ENCODE assay signal across 21 mouse cellular contexts in genomic region chr4:116352919-116353318, GRCm38 (mm10).
DNase-seq lines count a peak whose midpoint lies in the region; ATAC-seq and TF ChIP-seq lines count a peak whose summit lies in the region.
"Had no signal": no experiment of that assay in that cellular context is flagged by ENCODE, and none has a peak within 500 bp of the region (broad histone marks: within the 10 kb centered on the region; RNA-seq: fewer than 3 reads in every experiment).

No protein-coding gene starts in this region.

- H3K27ac ChIP-seq in heart, embryonic 15.5 days: 0 out of 2 replicates have a peak overlapping the region, but pooled peaks have one; percentile 0
- no peak overlapping the region for H3K27ac ChIP-seq in heart, embryonic 12.5 days (ENCODE audit: poor library complexity, severe bottlenecking)
- peak overlapping the region; percentile 63 for H3K27ac ChIP-seq in intestine, postnatal 0 days (ENCODE audit: low read depth, low read length)
- H3K27ac ChIP-seq in intestine, embryonic 15.5 days: no peak overlapping the region
- no peak overlapping the region for H3K27ac ChIP-seq in liver, postnatal 0 days (ENCODE audit: low read depth)
- H3K27ac ChIP-seq: embryonic facial prominence, embryonic 13.5 days; embryonic facial prominence, embryonic 15.5 days; forebrain, embryonic 13.5 days; forebrain, embryonic 15.5 days had no signal

- TF ChIP-seq CTCF in intestine, postnatal 0 days (IDR thresholded peaks at IDR 0.05; ENCODE audit: low read depth): no peak
- TF ChIP-seq CTCF in liver, postnatal 0 days (IDR thresholded peaks at IDR 0.05; ENCODE audit: low read depth): no peak

- TF ChIP-seq EP300 in liver, postnatal 0 days (IDR thresholded peaks at IDR 0.05; ENCODE audit: low read depth): no peak

- no peaks in the 10 kb centered on the region for H3K27me3 ChIP-seq in heart, embryonic 15.5 days
- H3K27me3 ChIP-seq in heart, embryonic 12.5 days (replicated peaks): no peaks in the 10 kb centered on the region
- no peaks in the 10 kb centered on the region for H3K27me3 ChIP-seq in intestine, postnatal 0 days (replicated peaks; ENCODE audit: control insufficient read depth, insufficient read depth, low read length)
- H3K27me3 ChIP-seq in intestine, embryonic 15.5 days (replicated peaks): no peaks in the 10 kb centered on the region
- H3K27me3 ChIP-seq in liver, postnatal 0 days (ENCODE audit: insufficient read depth, low read length): no peaks in the 10 kb centered on the region
- H3K27me3 ChIP-seq: embryonic facial prominence, embryonic 13.5 days; embryonic facial prominence, embryonic 15.5 days; forebrain, embryonic 13.5 days; forebrain, embryonic 15.5 days had no signal

- H3K9me3 ChIP-seq in heart, embryonic 15.5 days (replicated peaks): no peaks in the 10 kb centered on the region
- H3K9me3 ChIP-seq in heart, embryonic 12.5 days (replicated peaks): no peaks in the 10 kb centered on the region
- no peaks in the 10 kb centered on the region for H3K9me3 ChIP-seq in intestine, postnatal 0 days (ENCODE audit: control insufficient read depth)
- no peaks in the 10 kb centered on the region for H3K9me3 ChIP-seq in intestine, embryonic 15.5 days
- no peaks in the 10 kb centered on the region for H3K9me3 ChIP-seq in liver, postnatal 0 days (ENCODE audit: low read length)
- H3K9me3 ChIP-seq: embryonic facial prominence, embryonic 13.5 days; embryonic facial prominence, embryonic 15.5 days; forebrain, embryonic 13.5 days; forebrain, embryonic 15.5 days had no signal

- H3K4me3 ChIP-seq in heart, embryonic 15.5 days: no peak overlapping the region
- H3K4me3 ChIP-seq in heart, embryonic 12.5 days: no peak overlapping the region
- no peak overlapping the region for H3K4me3 ChIP-seq in intestine, postnatal 0 days (ENCODE audit: low read depth, low read length)
- no peak overlapping the region for H3K4me3 ChIP-seq in intestine, embryonic 15.5 days (replicated peaks)
- H3K4me3 ChIP-seq in liver, postnatal 0 days (ENCODE audit: low read depth, low read length): no peak overlapping the region
- H3K4me3 ChIP-seq: embryonic facial prominence, embryonic 13.5 days; embryonic facial prominence, embryonic 15.5 days; erythroblast, embryonic 14.5 days; forebrain, embryonic 13.5 days; forebrain, embryonic 15.5 days had no signal

- no peak for ATAC-seq in heart, embryonic 15.5 days (replicated peaks; ENCODE audit: insufficient number of reproducible peaks, insufficient read depth, low FRiP score, low read depth)
- ATAC-seq in heart, embryonic 12.5 days (ENCODE audit: insufficient number of reproducible peaks, low FRiP score): no peak
- peak; percentile 60 for ATAC-seq in intestine, postnatal 0 days
- ATAC-seq in intestine, embryonic 15.5 days: no peak
- ATAC-seq in liver, postnatal 0 days: no peak
- ATAC-seq: forebrain, embryonic 13.5 days; forebrain, embryonic 15.5 days had no signal

- no peak overlapping the region for H3K4me2 ChIP-seq in heart, embryonic 15.5 days
- no peak overlapping the region for H3K4me2 ChIP-seq in heart, embryonic 12.5 days
- peak overlapping the region; percentile 37; the same call in 1 of the 2 replicates for H3K4me2 ChIP-seq in intestine, postnatal 0 days (replicated peaks; ENCODE audit: low read depth)
- no peak overlapping the region for H3K4me2 ChIP-seq in intestine, embryonic 15.5 days (replicated peaks)
- no peak overlapping the region for H3K4me2 ChIP-seq in liver, postnatal 0 days (ENCODE audit: low read depth, low read length)
- H3K4me2 ChIP-seq: embryonic facial prominence, embryonic 13.5 days; embryonic facial prominence, embryonic 15.5 days; forebrain, embryonic 13.5 days; forebrain, embryonic 15.5 days had no signal

- 88% methylated on average over 3 of the region's 3 CpGs for WGBS in heart, embryonic 15.5 days
- WGBS in heart, embryonic 12.5 days: 94% methylated on average over 3 of the region's 3 CpGs
- WGBS in intestine, postnatal 0 days: 64% methylated on average over 3 of the region's 3 CpGs
- WGBS in intestine, embryonic 15.5 days: 93% methylated on average over 3 of the region's 3 CpGs
- 92% methylated on average over 3 of the region's 3 CpGs for WGBS in liver, postnatal 0 days (ENCODE audit: insufficient replicate concordance)

- H3K36me3 ChIP-seq in heart, embryonic 15.5 days: no peaks in the 10 kb centered on the region
- H3K36me3 ChIP-seq in heart, embryonic 12.5 days: no peaks in the 10 kb centered on the region
- H3K36me3 ChIP-seq in intestine, postnatal 0 days (ENCODE audit: control insufficient read depth, insufficient read depth): no peaks in the 10 kb centered on the region
- H3K36me3 ChIP-seq in intestine, embryonic 15.5 days: no peaks in the 10 kb centered on the region
- no peaks in the 10 kb centered on the region for H3K36me3 ChIP-seq in liver, postnatal 0 days (replicated peaks; ENCODE audit: insufficient read depth, low read length)
- H3K36me3 ChIP-seq: embryonic facial prominence, embryonic 15.5 days had no signal

- peaks cover 6% of the 10 kb centered on the region for H3K4me1 ChIP-seq in heart, embryonic 15.5 days (replicated peaks)
- H3K4me1 ChIP-seq in heart, embryonic 12.5 days (replicated peaks): peaks cover 11% of the 10 kb centered on the region
- no peaks in the 10 kb centered on the region; the same call in 1 of the 2 replicates for H3K4me1 ChIP-seq in intestine, postnatal 0 days (replicated peaks; ENCODE audit: control insufficient read depth, insufficient read depth, low read length)
- 0 out of 2 replicates have a peak, but pooled peaks cover 4% of the 10 kb centered on the region for H3K4me1 ChIP-seq in intestine, embryonic 15.5 days (replicated peaks)
- H3K4me1 ChIP-seq in liver, postnatal 0 days (ENCODE audit: insufficient read depth): no peaks in the 10 kb centered on the region
- H3K4me1 ChIP-seq: embryonic facial prominence, embryonic 13.5 days; embryonic facial prominence, embryonic 15.5 days; forebrain, embryonic 13.5 days; forebrain, embryonic 15.5 days had no signal

- peak; percentile 76 for DNase-seq in gonadal fat pad, adult 2 months (ENCODE audit: low read depth)
- no peak for DNase-seq in liver, postnatal 0 days
- DNase-seq in frontal cortex, postnatal 36 days (ENCODE audit: low spot score in 2 of 2): no peak
- DNase-seq: adrenal gland, adult 2 months; adrenal gland, postnatal 25 days; cerebellum, adult 11 months; cerebellum, adult 18-20 months; cerebellum, adult 8-10 months; cerebellum, adult 9-11 months; cerebellum, postnatal 14 days; cerebellum, postnatal 36 days; embryo, embryonic 11 days had no signal

- no peak overlapping the region for H3K9ac ChIP-seq in heart, embryonic 15.5 days
- H3K9ac ChIP-seq in heart, embryonic 12.5 days: no peak overlapping the region
- no peak overlapping the region for H3K9ac ChIP-seq in intestine, postnatal 0 days (ENCODE audit: low read depth, low read length)
- H3K9ac ChIP-seq in intestine, embryonic 15.5 days: no peak overlapping the region
- H3K9ac ChIP-seq in liver, postnatal 0 days (replicated peaks): no peak overlapping the region
- H3K9ac ChIP-seq: embryonic facial prominence, embryonic 13.5 days; embryonic facial prominence, embryonic 15.5 days; forebrain, embryonic 13.5 days; forebrain, embryonic 15.5 days had no signal

Comparison
In these comparisons a context has a peak if more than half of its experiments do, and no peak if none do; other contexts are left out.
1. H3K27ac ChIP-seq: peak in heart, embryonic 15.5 days (single experiment) and intestine, postnatal 0 days (single experiment); none in heart, embryonic 12.5 days (single experiment), intestine, embryonic 15.5 days (single experiment) and liver, postnatal 0 days (single experiment).